Mouse (Mus musculus): ENCODE measurements around the gene Mfsd4b1.
"Not testable (repeated sequence)": the region's sequence is repeated elsewhere in the genome, so short reads cannot be mapped to it uniquely, and the experiment has no call there.

- not testable (repeated sequence) for TF ChIP-seq POLR2A (IDR thresholded peaks at IDR 0.05; ENCODE audit: borderline replicate concordance, extremely low read depth, low read depth, low read length); CTCF (IDR thresholded peaks at IDR 0.05; ENCODE audit: insufficient read depth, low read length)
These were observed 16.2 kb downstream of the Mfsd4b1 start for GRCm38 (mm10) chr10:40008847-40009246.
